Mouse (Mus musculus) kidney, adult 2 months (tissue): ENCODE measurements at regions not wholly inside any gene's neighbourhood (a gene's known extent, or its start where the extent isn't known, plus 50 kb on each side); places are given as distances from the start of the nearest gene placed in this dataset.

Experiments
- CTCF ChIP-seq: fragments of 200-500 bp; conservative IDR thresholded peaks from 2 replicates; pipeline ENCODE4 v1.5.1; 2011; ENCODE audit warnings: low read depth, mild to moderate bottlenecking, control low read depth, low read length, moderate library complexity, mixed read lengths; ENCODE audit not compliant: insufficient read depth, insufficient read length
- POLR2A ChIP-seq: fragments of 200-500 bp; IDR thresholded peaks from one replicate; pipeline ENCODE4 v1.6.1; 2011; ENCODE audit warnings: low read depth, low read length, control low read depth

GRCm38 (mm10) chr14:58468451-58468850 is 398.1 kb downstream of the Fgf9 start:
- TF ChIP-seq CTCF (no peak), POLR2A (no peak)
